ENCODE assay signal across 10 mouse cellular contexts in genomic region chr11:30471187-30471586, GRCm38 (mm10). TPM values are rescaled to one million over a fixed set of nuclear protein-coding genes. Genes with fewer than 3 reads are reported as not detected.
A peak's percentile ranks its signal among the peaks of the same experiment; 100 is the strongest.
DNase-seq lines count a peak whose midpoint lies in the region; ATAC-seq and TF ChIP-seq lines count a peak whose summit lies in the region.
"Had no signal": no experiment of that assay in that cellular context is flagged by ENCODE, and none has a peak within 500 bp of the region (broad histone marks: within the 10 kb centered on the region; RNA-seq: fewer than 3 reads in every experiment).

No protein-coding gene starts in this region.

- H3K27ac ChIP-seq in heart, embryonic 13.5 days (replicated peaks) = peak overlapping the region; percentile 87
- H3K27ac ChIP-seq in ES-E14 (ENCODE audit: insufficient read depth, low read depth, low read length, poor library complexity, severe bottlenecking) = no peak overlapping the region
- H3K27ac ChIP-seq in hindbrain, embryonic 10.5 days = peak overlapping the region; percentile 85; the same call in 1 of the 2 replicates
- H3K27ac ChIP-seq in liver, postnatal 0 days (ENCODE audit: low read depth) = no peak overlapping the region
- no peak overlapping the region for H3K27ac ChIP-seq in cerebellum, adult 2 months (ENCODE audit: insufficient read depth, low read length)

- no peak for TF ChIP-seq EP300 in liver, postnatal 0 days (IDR thresholded peaks at IDR 0.05; ENCODE audit: low read depth)

- 51% methylated on average over 8 of the region's 8 CpGs for WGBS in heart, embryonic 13.5 days
- WGBS in hindbrain, embryonic 10.5 days = 80% methylated on average over 8 of the region's 8 CpGs
- WGBS in liver, postnatal 0 days (ENCODE audit: insufficient replicate concordance) = 65% methylated on average over 8 of the region's 8 CpGs
- 66% methylated on average over 8 of the region's 8 CpGs for WGBS in cerebellum, adult 2 months

- no peaks in the 10 kb centered on the region for H3K36me3 ChIP-seq in heart, embryonic 13.5 days
- H3K36me3 ChIP-seq in ES-E14 (ENCODE audit: control insufficient read depth, insufficient read depth, low read length, poor library complexity, severe bottlenecking) = no peaks in the 10 kb centered on the region
- no peaks in the 10 kb centered on the region for H3K36me3 ChIP-seq in hindbrain, embryonic 10.5 days
- H3K36me3 ChIP-seq in liver, postnatal 0 days (replicated peaks; ENCODE audit: insufficient read depth, low read length) = no peaks in the 10 kb centered on the region

- in situ Hi-C loops in ES-E14 (cut with MboI; ENCODE audit: low sequenced_read_pairs in 2 of 2, unreplicated experiment in 2 of 2) = no loop called here

- H3K9ac ChIP-seq in heart, embryonic 13.5 days = peak overlapping the region; percentile 30; the same call in 1 of the 2 replicates
- peak overlapping the region; percentile 37; the same call in 1 of the 2 replicates for H3K9ac ChIP-seq in ES-E14 (ENCODE audit: insufficient read depth, low read depth, low read length, poor library complexity, severe bottlenecking)
- no peak overlapping the region for H3K9ac ChIP-seq in liver, postnatal 0 days (replicated peaks)

- H3K4me1 ChIP-seq in heart, embryonic 13.5 days = peaks cover 23% of the 10 kb centered on the region
- peaks cover 0 to 2% of the 10 kb centered on the region in 2 experiments; a peak in 1 of 4 replicates for H3K4me1 ChIP-seq in ES-E14 (ENCODE audit: control insufficient read depth in 2 of 2, insufficient read depth in 2 of 2, low read length in 2 of 2, poor library complexity in 1 of 2)
- peaks cover 14% of the 10 kb centered on the region for H3K4me1 ChIP-seq in hindbrain, embryonic 10.5 days (replicated peaks)
- H3K4me1 ChIP-seq in liver, postnatal 0 days (ENCODE audit: insufficient read depth) = no peaks in the 10 kb centered on the region
- peaks cover 3% of the 10 kb centered on the region; the same call in 1 of the 2 replicates for H3K4me1 ChIP-seq in cerebellum, adult 2 months (ENCODE audit: control insufficient read depth, insufficient read depth, low read length)

- no peak for TF ChIP-seq CTCF in liver, postnatal 0 days (IDR thresholded peaks at IDR 0.05; ENCODE audit: low read depth)
- TF ChIP-seq CTCF in cerebellum, adult 2 months (IDR thresholded peaks at IDR 0.05; ENCODE audit: borderline replicate concordance, insufficient read depth, low read depth, low read length) = no peak

- H3K27me3 ChIP-seq in heart, embryonic 13.5 days (replicated peaks) = no peaks in the 10 kb centered on the region
- H3K27me3 ChIP-seq in hindbrain, embryonic 10.5 days (ENCODE audit: insufficient read depth, poor library complexity, severe bottlenecking) = 0 out of 2 replicates have a peak, but pooled peaks cover 8% of the 10 kb centered on the region
- no peaks in the 10 kb centered on the region for H3K27me3 ChIP-seq in liver, postnatal 0 days (ENCODE audit: insufficient read depth, low read length)
- H3K27me3 ChIP-seq in cerebellum, adult 2 months (ENCODE audit: control insufficient read depth, insufficient read depth, low read length) = no peaks in the 10 kb centered on the region

- H3K4me2 ChIP-seq in heart, embryonic 13.5 days = peak overlapping the region; percentile 80
- H3K4me2 ChIP-seq in liver, postnatal 0 days (ENCODE audit: low read depth, low read length) = peak overlapping the region; percentile 78; the same call in 1 of the 2 replicates

- no peaks in the 10 kb centered on the region for H3K9me3 ChIP-seq in heart, embryonic 13.5 days
- H3K9me3 ChIP-seq in ES-E14 (ENCODE audit: control insufficient read depth, insufficient read depth, low read depth, low read length) = no peaks in the 10 kb centered on the region
- H3K9me3 ChIP-seq in hindbrain, embryonic 10.5 days = no peaks in the 10 kb centered on the region
- H3K9me3 ChIP-seq in liver, postnatal 0 days (ENCODE audit: low read length) = no peaks in the 10 kb centered on the region

- H3K4me3 ChIP-seq in heart, embryonic 13.5 days = peak overlapping the region; percentile 54
- no peak overlapping the region; a peak in 1 of 4 replicates for H3K4me3 ChIP-seq in ES-E14 (ENCODE audit: insufficient read depth in 1 of 2, low read depth in 1 of 2, low read length in 2 of 2, poor library complexity in 1 of 2, severe bottlenecking in 1 of 2)
- no peak overlapping the region for H3K4me3 ChIP-seq in hindbrain, embryonic 10.5 days
- 0 out of 2 replicates have a peak overlapping the region, but pooled peaks have one; percentile 45 for H3K4me3 ChIP-seq in liver, postnatal 0 days (ENCODE audit: low read depth, low read length)
- no peak overlapping the region for H3K4me3 ChIP-seq in cerebellum, adult 2 months (replicated peaks; ENCODE audit: insufficient read depth, low read depth, low read length)

- TF ChIP-seq POLR2A in cerebellum, adult 2 months (IDR thresholded peaks at IDR 0.05; ENCODE audit: borderline replicate concordance, insufficient read depth, low read length) = no peak

- no peak for DNase-seq in heart, postnatal 4 days
- DNase-seq in ES-E14 (ENCODE audit: low read depth, low spot score) = no peak
- DNase-seq in hindbrain, embryonic 10.5 days (ENCODE audit: low spot score) = no peak
- DNase-seq in liver, postnatal 0 days = no peak
- DNase-seq in cerebellum, postnatal 36 days = no peak
- DNase-seq in cerebellum, adult 2 months = no peak
- DNase-seq in kidney, postnatal 10 days = no peak

- ATAC-seq in heart, embryonic 13.5 days (ENCODE audit: extremely low read depth, insufficient number of reproducible peaks, low FRiP score, low TSS enrichment) = no peak
- ATAC-seq in liver, postnatal 0 days = no peak
- ATAC-seq: CD4-positive, CD25-positive, alpha-beta regulatory T cell, adult 4 months had no signal

TF ChIP-seq in ES-E14, 5 proteins besides CTCF, POLR2A, EP300 and RAD21:
- TF ChIP-seq ZC3H11A (IDR thresholded peaks at IDR 0.05; ENCODE audit: borderline replicate concordance, low read depth, low read length) (no peak), HCFC1 (IDR thresholded peaks at IDR 0.05; ENCODE audit: borderline replicate concordance, insufficient read depth, low read length) (no peak), MAFK (IDR thresholded peaks at IDR 0.05; ENCODE audit: insufficient read depth, low read depth, low read length) (no peak), CHD2 (IDR thresholded peaks at IDR 0.05; ENCODE audit: low read depth, low read length) (no peak), ZNF384 (IDR thresholded peaks at IDR 0.05; ENCODE audit: low read depth, low read length) (no peak)
TF ChIP-seq in ES-E14: peak in this region for 0.

RNA-seq across cellular contexts. Expression of gene 4930505A04Rik, which starts 0.4 kb away (rescaled TPM):
- 0.22 TPM in 1 of 2 replicates, not detected in the other for polyA plus RNA-seq in heart, embryonic 13.5 days (2015; fragmentation: Nextera tagmentation; extraction: Ambion mirVana)
- total RNA-seq in heart, postnatal 4 days (2021) = not detected
- 0.37 and 0.85 TPM in 2 replicates for total RNA-seq in ES-E14 (2012; rRNA removed)
- polyA plus RNA-seq in hindbrain, embryonic 10.5 days (2016; fragmentation: Nextera tagmentation; extraction: Ambion mirVana) = not detected in 2 replicates
- not detected in 2 replicates for polyA plus RNA-seq in liver, postnatal 0 days (2015; fragmentation: Nextera tagmentation; extraction: Ambion mirVana)
- polyA plus RNA-seq in cerebellum, adult 2 months (2012; rRNA removed) = 0.13 and 0.20 TPM in 2 replicates
- total RNA-seq: adrenal gland, postnatal 25 days had no signal
- polyA plus RNA-seq: CD4-positive, CD25-positive, alpha-beta regulatory T cell, adult 4 months had no signal

Comparison
In these comparisons a context has a peak if more than half of its experiments do, and no peak if none do; other contexts are left out.
1. H3K27ac ChIP-seq: peak in heart, embryonic 13.5 days (single experiment) and hindbrain, embryonic 10.5 days (single experiment); none in ES-E14 (single experiment), liver, postnatal 0 days (single experiment) and cerebellum, adult 2 months (single experiment).
2. H3K4me3 ChIP-seq: peak in heart, embryonic 13.5 days (single experiment) and liver, postnatal 0 days (single experiment); none in ES-E14 (0 of 2), hindbrain, embryonic 10.5 days (single experiment) and cerebellum, adult 2 months (single experiment).